Mouse (Mus musculus): ENCODE results near the gene Lyrm1. TPM values are rescaled to one million over a fixed set of nuclear protein-coding genes. Genes with fewer than 3 reads are reported as not detected.

Lyrm1 gene
- polyA plus RNA-seq, 1 experiment = 3.2 TPM

DNA sequence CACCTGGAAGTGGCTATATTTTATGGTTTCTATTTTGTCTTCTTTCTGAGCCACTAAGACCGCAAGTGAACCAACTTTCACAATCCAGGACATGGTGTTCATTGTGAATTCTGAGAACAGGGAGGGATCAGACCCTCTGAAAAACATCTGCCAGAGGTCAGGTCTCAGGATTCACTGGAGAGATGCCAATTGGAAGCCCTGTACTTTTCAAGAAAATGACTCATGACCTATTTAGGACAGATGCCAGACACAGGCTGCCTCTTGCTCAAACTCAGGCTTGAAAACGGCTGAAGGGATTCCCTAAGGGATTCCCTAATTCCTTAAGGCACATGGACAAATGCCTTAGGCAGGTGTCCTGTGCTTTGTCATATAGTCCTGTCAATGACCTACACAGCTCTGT is 65.4 kb downstream of the Lyrm1 start:
- peak; percentile 50 for DNase-seq (ENCODE audit: low read depth)

DNA sequence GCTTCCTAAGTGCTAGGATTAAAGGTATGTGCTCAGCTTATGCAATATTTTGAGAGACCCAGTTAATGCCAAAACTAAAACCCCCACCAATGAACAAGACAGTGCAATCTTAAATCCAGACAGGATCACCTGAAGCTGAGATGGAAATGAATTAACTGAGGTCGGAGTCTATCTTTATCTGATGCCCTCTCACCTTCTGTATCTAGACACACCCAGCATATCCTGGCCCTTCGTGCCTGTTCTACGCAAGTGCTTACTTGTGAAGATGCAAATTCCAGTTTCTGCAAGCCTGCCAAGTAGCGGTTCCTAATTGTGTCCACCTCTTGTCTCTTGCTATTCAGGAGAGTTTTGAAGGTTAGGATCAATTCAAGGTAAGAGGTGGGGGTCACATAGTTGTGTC is 69.5 kb downstream of the Lyrm1 start:
- no peak for DNase-seq (ENCODE audit: low read depth)

DNA sequence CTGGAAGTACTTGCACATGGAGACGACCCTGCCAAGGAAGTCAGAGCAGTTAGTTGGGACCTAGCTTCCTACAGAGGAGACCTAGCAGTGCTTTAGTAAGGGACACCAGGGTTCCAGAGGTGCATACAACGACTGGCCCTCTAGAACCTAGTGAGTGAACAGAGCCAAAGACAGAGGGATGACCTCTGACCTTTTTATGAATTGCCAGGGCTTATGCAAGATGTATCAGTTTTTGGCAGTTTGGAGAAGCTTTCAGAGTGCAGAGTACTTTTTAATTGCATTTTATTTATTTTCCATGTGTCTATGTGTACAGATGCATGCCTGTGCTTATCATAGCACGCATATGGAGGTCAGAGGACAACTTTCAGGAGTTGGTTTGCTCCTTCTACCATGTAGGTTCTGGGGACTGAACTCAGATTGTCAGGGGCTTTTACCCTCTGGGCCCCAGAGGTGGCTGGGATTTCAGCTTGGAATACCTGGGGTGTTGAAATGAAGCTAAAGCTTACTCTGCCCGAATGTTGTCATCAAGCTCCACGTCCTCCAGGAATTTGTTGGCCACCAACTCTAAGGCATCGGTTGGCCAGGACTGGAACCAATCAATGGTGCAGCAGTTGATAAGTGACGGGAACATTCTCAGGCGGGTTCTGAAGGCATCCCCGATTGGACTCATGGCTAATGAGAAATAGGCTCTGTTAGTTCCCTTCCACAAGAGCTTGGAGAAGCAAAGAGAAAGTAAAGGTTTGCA is 70.2 kb downstream of the Lyrm1 start:
- no peak for DNase-seq (ENCODE audit: low read depth)

DNA sequence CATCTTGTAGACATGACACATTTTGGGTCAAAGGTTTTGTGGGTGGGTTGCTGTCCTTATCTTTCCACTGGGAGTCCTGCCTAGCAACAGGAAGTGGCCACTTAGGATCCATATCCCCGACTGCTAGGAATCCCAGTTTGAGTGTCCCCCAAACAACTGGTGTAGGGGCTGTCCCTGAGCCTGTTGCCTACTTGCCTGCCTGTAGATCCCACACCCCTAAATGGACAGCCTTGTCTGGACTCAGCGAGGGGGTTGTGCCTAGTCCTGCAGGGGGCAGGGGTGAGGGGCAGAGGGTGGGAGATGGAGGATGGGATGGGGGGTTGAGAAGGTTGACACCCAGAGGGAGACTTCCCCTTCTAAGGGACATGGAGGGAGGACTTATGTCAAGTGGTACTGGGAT is 73.7 kb downstream of the Lyrm1 start:
- DNase-seq (ENCODE audit: low read depth) = no peak

DNA sequence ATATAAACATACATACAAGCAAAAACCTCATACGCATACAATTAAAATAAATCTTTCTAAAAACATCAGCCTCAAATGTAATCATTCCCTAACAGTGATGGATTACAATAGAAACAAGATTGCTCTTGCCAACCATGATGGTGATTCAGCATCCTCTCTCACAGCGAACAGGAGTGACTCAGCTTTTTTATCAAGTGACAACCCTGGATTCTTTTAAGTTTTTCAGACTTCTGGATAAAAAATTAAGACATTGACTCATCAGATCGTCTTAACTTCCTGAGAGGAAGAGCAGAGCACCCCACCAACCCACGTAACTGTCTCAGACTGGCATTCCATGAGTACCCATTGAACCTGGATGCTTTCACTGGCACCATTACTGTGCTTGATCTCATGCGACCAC is 78.6 kb downstream of the Lyrm1 start:
- DNase-seq (ENCODE audit: low read depth) = no peak

DNA sequence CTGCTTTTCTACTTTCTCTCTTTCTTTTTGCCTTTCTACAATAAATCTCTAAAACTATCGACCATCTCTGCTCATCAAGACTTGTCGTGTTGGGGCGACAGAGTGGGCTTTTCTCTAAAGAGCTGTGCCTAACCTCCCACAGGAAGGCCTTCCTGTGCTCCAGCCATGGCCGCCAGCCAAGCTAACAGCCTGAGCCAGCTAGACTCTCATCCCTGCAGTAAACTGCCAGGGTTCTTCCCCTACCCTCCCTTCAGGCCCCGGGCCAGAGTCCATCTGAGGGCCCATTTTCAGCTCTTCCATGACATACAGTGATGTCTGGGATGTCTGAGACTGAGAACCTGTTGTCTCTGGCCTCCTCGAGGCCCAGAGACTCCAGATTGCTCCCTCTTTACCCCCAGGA is 80.6 kb downstream of the Lyrm1 start:
- DNase-seq (ENCODE audit: low read depth) = no peak

DNA sequence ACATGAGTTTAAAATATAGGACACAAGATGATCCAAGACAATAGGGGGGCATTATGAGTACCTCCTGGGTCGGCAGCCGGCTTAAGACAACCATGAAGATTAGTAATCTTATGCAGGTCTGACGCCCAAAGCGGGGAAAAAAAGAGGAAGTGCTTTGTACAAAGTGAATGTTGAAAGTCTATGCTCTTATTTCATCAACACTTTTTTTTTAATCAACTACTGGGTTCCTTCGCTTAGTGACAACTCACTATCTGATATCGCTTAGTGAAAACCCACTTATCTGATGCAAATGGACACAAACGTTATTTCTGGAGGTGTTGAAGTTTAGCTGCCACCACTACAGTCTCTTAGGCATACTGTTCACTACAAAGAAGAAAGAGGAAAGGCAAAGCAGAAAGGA is 81.9 kb downstream of the Lyrm1 start:
- DNase-seq (ENCODE audit: low read depth) = no peak

DNA sequence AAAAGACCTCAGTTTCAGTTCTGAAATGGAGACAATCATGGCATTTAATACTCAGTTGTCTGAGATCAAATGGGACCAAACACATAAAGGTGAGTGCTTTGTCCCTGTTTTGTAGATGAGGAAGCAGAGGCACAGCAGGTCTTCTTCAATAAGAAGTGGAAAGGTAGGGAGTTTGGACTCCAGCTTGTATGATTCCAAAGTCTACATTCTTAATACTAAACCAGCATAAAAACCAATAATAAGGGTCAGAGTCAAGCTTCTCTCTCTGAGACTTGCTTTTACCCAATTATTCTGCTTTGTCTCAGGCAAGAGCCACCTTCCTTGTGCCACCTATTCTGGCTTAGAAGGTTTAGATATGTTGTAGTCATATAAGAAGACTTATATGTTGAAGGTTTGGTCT is 82.9 kb downstream of the Lyrm1 start:
- no peak for DNase-seq (ENCODE audit: low read depth)

DNA sequence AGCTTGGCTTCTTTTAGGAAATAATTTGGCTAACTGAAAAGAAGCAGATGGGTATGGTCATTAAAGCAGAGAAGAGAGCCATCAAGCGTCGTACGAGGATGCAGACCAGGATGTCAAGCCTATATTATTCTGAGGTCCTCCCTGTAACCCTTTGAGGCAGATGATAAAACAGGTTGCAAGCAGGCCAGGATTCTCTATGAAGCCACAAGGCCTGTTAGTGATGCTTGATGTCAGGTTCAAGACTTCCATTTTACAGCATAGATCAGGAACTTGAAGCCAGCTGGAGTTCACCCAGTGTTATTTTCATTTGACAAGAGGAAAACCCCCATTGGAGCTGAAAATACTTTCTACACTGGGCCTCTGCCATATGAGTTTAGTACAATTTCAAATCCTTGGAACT is 84.5 kb downstream of the Lyrm1 start:
- DNase-seq (ENCODE audit: low read depth) = no peak

DNA sequence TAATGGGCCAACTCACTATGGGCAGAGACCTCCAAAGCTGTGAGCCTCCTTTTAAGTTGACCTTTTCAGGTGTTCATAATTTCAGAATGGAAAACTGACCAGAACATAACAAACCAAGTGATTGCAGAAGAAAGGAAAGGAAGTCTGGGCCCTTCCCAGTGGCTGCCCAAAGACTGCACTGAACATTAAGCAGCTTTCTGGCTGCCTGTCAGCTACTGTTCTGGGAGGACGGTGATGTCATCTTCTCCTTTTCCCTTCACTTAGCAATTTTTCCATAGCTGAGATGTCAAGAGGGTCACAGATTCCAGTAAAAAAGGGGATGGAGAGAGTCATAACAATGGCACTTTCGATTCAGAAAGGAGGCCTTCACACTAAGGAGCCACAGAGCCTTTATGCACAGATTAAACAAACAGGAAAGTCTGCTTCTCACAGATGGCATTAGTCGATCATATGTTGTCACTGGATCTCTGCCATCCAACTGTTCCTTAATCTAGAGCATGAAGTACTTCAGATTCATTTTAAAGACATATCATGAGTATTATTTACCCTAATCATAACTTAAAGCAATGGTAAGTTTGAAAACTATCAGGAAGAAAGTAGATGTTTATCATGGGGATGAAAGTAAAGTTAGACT is 89.7 kb downstream of the Lyrm1 start:
- no peak for DNase-seq (ENCODE audit: low read depth)

DNA sequence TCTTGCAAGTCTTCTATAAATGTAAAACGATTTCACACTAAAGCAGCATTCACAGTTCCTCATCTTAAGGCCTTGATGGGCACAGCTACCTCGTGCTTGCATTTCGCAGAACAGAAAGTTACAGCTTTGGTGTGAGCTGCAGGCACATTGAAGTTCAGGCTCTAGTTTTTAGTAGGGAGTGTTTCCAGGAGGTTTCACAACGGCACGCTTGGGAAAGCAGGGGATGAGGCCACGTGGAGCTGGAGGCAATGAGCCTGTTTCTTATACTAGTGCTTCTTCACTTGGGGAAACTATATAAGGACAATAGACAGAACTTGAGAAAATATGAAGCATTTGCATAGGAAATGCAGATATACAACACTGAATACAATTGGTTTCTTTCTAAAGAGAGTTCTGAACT is 101.4 kb downstream of the Lyrm1 start:
- peak; percentile 24 for DNase-seq (ENCODE audit: low read depth)

Other genes starting within 250 kb of the Lyrm1 start
- gene Acsm4, start 205.8 kb upstream of the Lyrm1 start, polyA plus RNA-seq (2012; rRNA removed) = not detected in 2 replicates
- 17.9 and 18.6 TPM in 2 replicates for gene Thumpd1, start 175.1 kb upstream of the Lyrm1 start, polyA plus RNA-seq (2012; rRNA removed)
- 1.2 and 2.3 TPM in 2 replicates for gene Acsm3, start 134.9 kb upstream of the Lyrm1 start, polyA plus RNA-seq (2012; rRNA removed)
- 5.3 and 5.6 TPM in 2 replicates for gene Rexo5, start 101.9 kb upstream of the Lyrm1 start, polyA plus RNA-seq (2012; rRNA removed)
- gene Eri2, start 101.8 kb upstream of the Lyrm1 start, polyA plus RNA-seq (2012; rRNA removed) = 2.6 and 2.8 TPM in 2 replicates
- 8.4 and 9.4 TPM in 2 replicates for gene Dcun1d3, start 437 bp downstream of the Lyrm1 start, polyA plus RNA-seq (2012; rRNA removed)
- gene Dnah3, start 199.4 kb downstream of the Lyrm1 start, polyA plus RNA-seq (2012; rRNA removed) = 0.85 and 1.0 TPM in 2 replicates
- 62.7 and 64.9 TPM in 2 replicates for gene Tmem159, start 206.5 kb downstream of the Lyrm1 start, polyA plus RNA-seq (2012; rRNA removed)
- gene Zp2, start 249.4 kb downstream of the Lyrm1 start, polyA plus RNA-seq (2012; rRNA removed) = not detected in 2 replicates

Measured in gonadal fat pad, adult 2 months (tissue).